Mouse (Mus musculus): Measurements from ENCODE around the gene Dusp11. TPM values are rescaled to one million over a fixed set of nuclear protein-coding genes. Genes with fewer than 3 reads are reported as not detected.

The Dusp11 gene
- 217 TPM for polyA plus RNA-seq (2014; fragmentation: Illumina TruSeq; extraction: RNeasy Lipid Tissue Mini Kit (QIAGEN cat#74804); ENCODE audit: low read depth, low replicate concordance)

DNA sequence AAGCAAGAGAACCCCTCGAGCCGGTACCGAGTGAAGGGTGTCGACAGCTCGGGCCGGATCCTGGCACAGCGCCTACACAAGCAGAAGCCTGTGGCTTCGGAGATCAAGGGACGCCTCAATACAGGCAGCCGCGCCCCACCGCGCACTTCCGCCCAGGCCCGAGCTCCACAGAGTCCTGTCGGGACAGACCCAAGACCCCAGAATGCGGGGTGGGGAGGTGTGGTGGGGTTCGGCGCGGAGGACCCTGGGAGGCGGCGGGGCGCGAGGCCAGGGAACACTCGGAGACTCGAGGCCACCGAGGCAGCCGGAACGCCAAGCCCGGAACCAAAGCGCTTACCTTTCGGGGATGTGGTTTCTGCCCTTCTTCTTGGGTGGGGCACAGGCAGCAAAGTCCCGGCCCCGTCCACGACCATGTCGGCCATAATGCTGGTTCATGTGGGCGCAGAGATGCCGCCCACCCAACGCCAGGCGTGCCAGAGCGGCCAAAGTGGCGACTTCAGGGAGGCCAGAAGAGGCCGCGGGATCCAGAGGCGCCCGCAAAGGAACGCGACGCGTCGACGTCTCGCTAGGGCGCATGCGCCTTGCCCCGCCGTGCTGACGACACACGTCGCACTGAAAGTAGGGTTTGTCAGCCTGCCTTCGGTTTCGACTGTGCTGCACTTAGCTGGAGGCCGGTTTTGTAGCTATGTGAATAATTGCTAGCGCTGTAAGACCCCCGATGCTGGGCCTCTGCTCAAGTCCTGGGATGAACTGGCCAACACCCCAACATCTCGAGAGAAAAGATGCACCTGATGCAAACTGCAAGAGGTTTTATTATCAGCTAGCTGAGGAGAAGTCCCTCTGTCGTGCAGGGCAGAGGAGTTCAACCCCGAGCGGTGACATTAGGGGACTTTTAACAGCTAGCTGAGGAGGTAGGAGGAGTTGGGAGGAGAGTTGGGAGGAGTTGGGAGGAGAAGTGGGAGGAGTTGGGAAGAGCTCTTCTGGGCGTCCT is at the start of gene Dusp11:
Gene Dusp11, minus strand, starts transcription at position 567 of the 991 bp plus-strand sequence.

DNA sequence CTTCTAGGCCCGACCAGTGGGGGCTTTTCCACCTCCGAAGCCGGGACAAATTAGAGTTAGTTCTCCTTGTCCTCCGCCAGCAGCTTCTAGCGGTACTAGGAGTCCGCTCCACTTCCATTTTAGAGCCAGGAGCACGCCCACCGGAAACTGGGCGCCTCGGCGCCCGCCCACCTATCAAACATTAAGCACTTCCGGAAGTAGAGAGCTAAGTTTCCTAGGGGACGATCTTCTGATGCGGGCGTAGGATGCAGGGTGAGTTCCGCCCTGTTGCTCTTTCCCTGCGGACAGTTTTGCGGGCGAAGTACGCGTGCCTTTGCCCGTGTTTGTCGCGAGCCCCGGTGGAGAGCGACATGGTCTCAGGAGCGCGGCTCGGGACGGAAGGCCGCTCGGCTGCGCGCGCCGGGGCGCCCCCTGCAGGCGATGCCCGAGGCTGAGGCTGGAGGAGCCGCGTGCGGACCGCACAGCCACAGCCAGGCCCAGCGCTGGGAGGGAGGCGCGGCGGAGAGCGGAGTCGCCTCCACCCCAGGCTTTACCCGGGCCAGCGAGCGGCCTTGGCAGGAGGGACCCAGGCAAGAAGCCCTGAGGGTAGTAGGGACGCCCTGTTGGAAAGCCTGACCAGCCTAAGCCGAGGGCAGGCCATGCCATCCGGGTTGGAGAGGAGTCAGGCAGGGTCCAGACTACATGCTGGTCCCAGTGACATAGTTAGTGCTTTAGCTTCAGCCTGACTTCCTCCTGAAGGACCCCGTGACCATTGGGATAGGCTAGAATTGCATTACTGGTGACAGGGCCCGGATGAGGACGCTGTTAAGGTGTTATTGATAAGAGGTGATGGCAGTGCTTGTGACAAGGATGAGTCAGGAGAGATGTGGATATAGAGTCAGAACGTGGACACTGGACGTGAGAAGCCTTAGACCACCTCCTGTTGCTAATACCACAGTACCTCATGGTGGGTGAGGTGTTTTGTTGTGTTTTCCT is 45.6 kb downstream of the Dusp11 start, which contains the start of gene Nat8f1:
Gene Nat8f1, minus strand, starts transcription at position 149 of the 975 bp plus-strand sequence.

DNA sequence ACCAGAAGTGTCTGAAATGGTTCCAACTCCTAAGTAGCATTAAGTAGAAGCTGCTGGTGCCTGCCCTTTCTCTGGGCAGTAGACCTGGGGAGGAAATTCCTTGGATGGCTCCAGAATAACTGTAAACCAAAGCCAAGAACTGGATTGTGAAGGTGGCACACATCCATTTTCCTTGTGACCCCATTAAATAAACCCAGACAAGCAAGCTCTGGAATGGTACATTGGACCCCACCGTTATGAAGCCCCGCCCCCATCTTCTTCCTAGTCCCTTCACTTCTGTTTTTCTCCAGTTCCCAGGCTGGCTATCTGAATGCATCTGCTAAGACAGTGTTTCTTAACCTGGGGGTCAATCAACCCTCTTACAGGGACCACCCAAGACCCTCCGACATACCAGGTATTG is 49.9 kb downstream of the Dusp11 start, which contains the start of gene Tprkb:
Gene Tprkb, plus strand, starts transcription at position 279 of the 400 bp plus-strand sequence.

DNA sequence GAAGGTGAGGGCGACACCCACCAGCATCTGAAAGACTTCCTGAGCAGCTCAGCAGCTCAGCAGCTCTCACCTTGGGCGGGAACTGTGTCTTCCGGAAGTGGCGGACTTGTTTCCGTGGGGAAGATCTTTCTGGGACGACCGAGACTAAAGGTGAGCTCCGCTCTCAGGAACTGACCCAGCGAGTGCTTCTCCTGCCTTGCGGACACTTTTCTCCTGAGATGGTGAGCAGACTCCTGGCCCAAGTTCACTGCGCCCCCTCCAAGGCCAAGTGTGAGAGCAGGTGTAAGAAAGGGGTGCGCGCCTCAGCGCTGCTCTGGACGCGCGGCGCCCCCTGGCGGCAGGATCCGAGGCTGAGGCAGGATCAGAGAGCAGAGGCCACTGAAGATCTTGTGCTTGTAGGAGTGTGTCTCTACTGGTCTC is 56.8 kb downstream of the Dusp11 start, which contains the start of gene Nat8f4:
Gene Nat8f4, minus strand, starts transcription at position 243 of the 420 bp plus-strand sequence.

Other genes with a start within 250 kb of the Dusp11 start
- gene Nat8f7, start 248.5 kb downstream of the Dusp11 start, polyA plus RNA-seq (2014; fragmentation: Illumina TruSeq; extraction: RNeasy Lipid Tissue Mini Kit (QIAGEN cat#74804); ENCODE audit: low read depth, low replicate concordance), result 0.35 TPM
- not detected for gene Nat8f3, start 195.9 kb downstream of the Dusp11 start, polyA plus RNA-seq (2014; fragmentation: Illumina TruSeq; extraction: RNeasy Lipid Tissue Mini Kit (QIAGEN cat#74804); ENCODE audit: low read depth, low replicate concordance)
- not detected for gene Nat8f6, start 140.7 kb downstream of the Dusp11 start, polyA plus RNA-seq (2014; fragmentation: Illumina TruSeq; extraction: RNeasy Lipid Tissue Mini Kit (QIAGEN cat#74804); ENCODE audit: low read depth, low replicate concordance)
- gene Nat8f5, start 140.7 kb downstream of the Dusp11 start, polyA plus RNA-seq (2014; fragmentation: Illumina TruSeq; extraction: RNeasy Lipid Tissue Mini Kit (QIAGEN cat#74804); ENCODE audit: low read depth, low replicate concordance), result 3.0 TPM
- 0.93 TPM for gene Nat8, start 129.6 kb downstream of the Dusp11 start, polyA plus RNA-seq (2014; fragmentation: Illumina TruSeq; extraction: RNeasy Lipid Tissue Mini Kit (QIAGEN cat#74804); ENCODE audit: low read depth, low replicate concordance)
- not detected for gene Nat8f2, start 92.5 kb downstream of the Dusp11 start, polyA plus RNA-seq (2014; fragmentation: Illumina TruSeq; extraction: RNeasy Lipid Tissue Mini Kit (QIAGEN cat#74804); ENCODE audit: low read depth, low replicate concordance)
- 30.4 TPM for gene Nat8f4, start 56.8 kb downstream of the Dusp11 start, polyA plus RNA-seq (2014; fragmentation: Illumina TruSeq; extraction: RNeasy Lipid Tissue Mini Kit (QIAGEN cat#74804); ENCODE audit: low read depth, low replicate concordance)
- gene Tprkb, start 49.8 kb downstream of the Dusp11 start, polyA plus RNA-seq (2014; fragmentation: Illumina TruSeq; extraction: RNeasy Lipid Tissue Mini Kit (QIAGEN cat#74804); ENCODE audit: low read depth, low replicate concordance), result 160 TPM
- 8.5 TPM for gene Nat8f1, start 46.0 kb downstream of the Dusp11 start, polyA plus RNA-seq (2014; fragmentation: Illumina TruSeq; extraction: RNeasy Lipid Tissue Mini Kit (QIAGEN cat#74804); ENCODE audit: low read depth, low replicate concordance)
- not detected for gene Figla, start 54.5 kb upstream of the Dusp11 start, polyA plus RNA-seq (2014; fragmentation: Illumina TruSeq; extraction: RNeasy Lipid Tissue Mini Kit (QIAGEN cat#74804); ENCODE audit: low read depth, low replicate concordance)
- 0.58 TPM for gene Add2, start 67.0 kb upstream of the Dusp11 start, polyA plus RNA-seq (2014; fragmentation: Illumina TruSeq; extraction: RNeasy Lipid Tissue Mini Kit (QIAGEN cat#74804); ENCODE audit: low read depth, low replicate concordance)
- gene Tgfa, start 233.6 kb upstream of the Dusp11 start, polyA plus RNA-seq (2014; fragmentation: Illumina TruSeq; extraction: RNeasy Lipid Tissue Mini Kit (QIAGEN cat#74804); ENCODE audit: low read depth, low replicate concordance), result 15.7 TPM